Mouse (Mus musculus) neural tube, embryonic 14.5 days (tissue): ENCODE results near the gene Mvb12a. TPM values are rescaled to one million over a fixed set of nuclear protein-coding genes. Genes with fewer than 3 reads are reported as not detected.

Experiments used
- polyA plus RNA-seq: library from polyadenylated mRNA; unstranded; fragments of >200 nt; fragmentation: Nextera tagmentation; extraction: Ambion mirVana; gene quantifications from 2 replicates; pipeline ENCODE4 v1.2.1, GENCODE M21; 2014

Mvb12a gene
- polyA plus RNA-seq, 1 experiment from 2014 or later = 69.0 TPM

Other genes starting within 250 kb of the Mvb12a start
- gene Use1, start 176.1 kb upstream of the Mvb12a start, polyA plus RNA-seq = 115 and 130 TPM in 2 replicates
- 4.8 and 4.9 TPM in 2 replicates for gene Ocel1, start 171.6 kb upstream of the Mvb12a start, polyA plus RNA-seq
- 22.3 and 32.8 TPM in 2 replicates for gene Nr2f6, start 161.0 kb upstream of the Mvb12a start, polyA plus RNA-seq
- gene Ushbp1, start 147.1 kb upstream of the Mvb12a start, polyA plus RNA-seq = 3.2 and 5.0 TPM in 2 replicates
- gene Babam1, start 146.1 kb upstream of the Mvb12a start, polyA plus RNA-seq = 90.9 and 96.5 TPM in 2 replicates
- 1.9 and 2.7 TPM in 2 replicates for gene Ankle1, start 136.9 kb upstream of the Mvb12a start, polyA plus RNA-seq
- 101 and 104 TPM in 2 replicates for gene Abhd8, start 79.3 kb upstream of the Mvb12a start, polyA plus RNA-seq
- gene Mrpl34, start 78.0 kb upstream of the Mvb12a start, polyA plus RNA-seq = 186 and 189 TPM in 2 replicates
- 236 and 251 TPM in 2 replicates for gene Dda1, start 73.7 kb upstream of the Mvb12a start, polyA plus RNA-seq
- 6.9 and 8.4 TPM in 2 replicates for gene Ano8, start 57.0 kb upstream of the Mvb12a start, polyA plus RNA-seq
- gene Gtpbp3, start 54.8 kb upstream of the Mvb12a start, polyA plus RNA-seq = 5.5 and 5.9 TPM in 2 replicates
- 5.4 and 9.8 TPM in 2 replicates for gene Plvap, start 31.2 kb upstream of the Mvb12a start, polyA plus RNA-seq
- gene Ccdc194, start 17.2 kb upstream of the Mvb12a start, polyA plus RNA-seq = 0.14 TPM in 1 of 2 replicates, not detected in the other
- 0.27 and 6.0 TPM in 2 replicates for gene Bst2, start 5.5 kb upstream of the Mvb12a start, polyA plus RNA-seq
- not detected in 2 replicates for gene Tmem221, start 15.9 kb downstream of the Mvb12a start, polyA plus RNA-seq
- not detected in 2 replicates for gene Nxnl1, start 23.7 kb downstream of the Mvb12a start, polyA plus RNA-seq
- 61.0 and 70.0 TPM in 2 replicates for gene Slc27a1, start 26.0 kb downstream of the Mvb12a start, polyA plus RNA-seq
- gene Pgls, start 49.3 kb downstream of the Mvb12a start, polyA plus RNA-seq = 239 and 259 TPM in 2 replicates
- gene Fam129c, start 54.7 kb downstream of the Mvb12a start, polyA plus RNA-seq = 7.5 and 9.3 TPM in 2 replicates
- 71.9 and 78.5 TPM in 2 replicates for gene Colgalt1, start 68.1 kb downstream of the Mvb12a start, polyA plus RNA-seq
- gene Unc13a, start 128.8 kb downstream of the Mvb12a start, polyA plus RNA-seq = 17.8 and 20.6 TPM in 2 replicates
- gene Jak3, start 133.4 kb downstream of the Mvb12a start, polyA plus RNA-seq = 2.8 and 4.1 TPM in 2 replicates
- gene Insl3, start 146.3 kb downstream of the Mvb12a start, polyA plus RNA-seq = 0.55 and 1.0 TPM in 2 replicates
- gene B3gnt3, start 158.9 kb downstream of the Mvb12a start, polyA plus RNA-seq = 0.11 and 0.53 TPM in 2 replicates
- gene Fcho1, start 182.8 kb downstream of the Mvb12a start, polyA plus RNA-seq = 49.1 and 62.7 TPM in 2 replicates